Mouse (Mus musculus): ENCODE results near the gene Hils1. TPM values are rescaled to one million over a fixed set of nuclear protein-coding genes. Genes with fewer than 3 reads are reported as not detected.
"Not testable (repeated sequence)": the region's sequence is repeated elsewhere in the genome, so short reads cannot be mapped to it uniquely, and the experiment has no call there.

Gene Hils1
- total RNA-seq, 2 experiments from 2014 or later = not detected

- DNase-seq = no peak
Measured at GRCm38 (mm10) chr11:94955103-94955502, 12.3 kb upstream of the Hils1 start.

- DNase-seq = no peak
Measured at GRCm38 (mm10) chr11:94957693-94958064, 9.7 kb upstream of the Hils1 start.

GRCm38 (mm10) chr11:94958065-94958858, 9.1 kb upstream of the Hils1 start:
- DNase-seq = peak in 1 of 2 experiments; percentile 59

- no peak for DNase-seq
Measured at GRCm38 (mm10) chr11:94962534-94963101, 4.8 kb upstream of the Hils1 start.

DNA sequence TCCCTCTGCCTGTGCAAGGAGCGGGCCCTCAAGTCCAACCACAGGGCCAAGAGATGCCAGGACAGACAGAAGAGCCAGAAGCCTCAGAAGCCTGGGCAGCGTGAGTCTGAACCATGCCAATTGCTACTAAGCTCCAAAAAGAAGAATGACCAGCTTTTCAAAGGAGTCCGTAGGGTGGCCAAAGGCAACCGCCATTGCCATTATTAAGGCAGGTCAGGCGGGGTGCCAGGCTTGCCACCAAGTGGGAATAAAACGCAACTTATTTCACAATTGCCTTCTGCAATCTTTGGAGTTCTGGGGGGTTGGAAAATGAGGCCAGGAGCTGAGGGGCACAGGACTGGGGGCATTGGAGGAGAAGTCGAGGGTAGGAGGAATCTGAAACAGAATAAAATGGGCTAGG, 794 bp downstream of the Hils1 start:
- DNase-seq = no peak

DNA sequence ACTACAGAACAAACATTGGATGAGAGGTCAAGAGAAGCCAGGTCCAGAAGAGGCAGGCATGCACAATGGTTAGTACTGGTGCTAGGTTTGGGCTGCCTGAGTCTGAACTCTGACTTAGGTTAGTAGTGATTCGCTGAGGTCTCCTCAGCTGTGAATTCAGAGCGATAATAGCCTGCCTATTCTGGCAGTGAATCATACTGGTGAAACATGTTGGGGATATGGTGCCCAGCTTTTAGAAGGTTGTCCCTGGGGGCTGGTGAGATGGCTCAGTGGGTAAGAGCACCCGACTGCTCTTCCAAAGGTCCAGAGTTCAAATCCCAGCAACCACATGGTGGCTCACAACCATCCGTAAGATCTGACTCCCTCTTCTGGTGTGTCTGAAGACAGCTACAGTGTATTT, 2.3 kb downstream of the Hils1 start:
- not testable (repeated sequence) for DNase-seq

DNA sequence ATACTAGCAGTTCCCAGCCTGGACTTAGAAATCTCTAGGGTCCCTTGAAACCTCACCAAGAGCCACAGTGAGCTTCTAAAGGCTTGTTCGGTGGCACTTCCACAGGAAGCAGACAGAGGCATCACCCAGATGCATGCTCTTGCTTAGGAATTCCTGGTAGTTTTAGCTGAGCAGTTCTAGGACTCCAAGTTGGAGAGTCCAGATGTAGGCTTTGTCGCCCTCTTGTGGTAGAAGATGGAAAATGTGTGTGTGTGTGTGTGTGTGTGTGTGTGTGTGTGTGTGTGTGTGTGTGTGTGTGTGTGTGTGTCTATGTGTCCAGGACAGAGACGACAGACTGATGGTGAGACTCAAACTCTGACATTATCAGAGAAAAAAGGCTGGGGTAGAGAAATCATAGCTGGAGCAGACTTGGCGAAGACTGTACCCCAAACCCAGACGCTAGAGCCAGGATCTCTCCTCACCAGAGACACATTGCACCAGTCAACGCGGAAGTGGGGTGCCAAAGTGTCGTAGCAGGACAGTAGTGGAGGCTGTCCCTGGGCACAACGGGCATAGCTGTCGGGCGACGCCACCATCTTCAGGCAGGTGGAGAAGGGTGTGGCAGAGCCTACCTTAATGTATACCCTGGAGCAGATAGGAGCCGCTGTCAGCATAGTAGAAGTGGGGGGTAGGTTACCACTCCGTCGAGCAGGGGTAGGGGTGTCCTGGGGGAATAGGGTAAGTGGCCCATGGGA, 3.0 kb downstream of the Hils1 start:
- DNase-seq = peak; percentile 50 to 67

- no peak for DNase-seq
Measured at GRCm38 (mm10) chr11:94971895-94972615, 4.7 kb downstream of the Hils1 start.

DNA sequence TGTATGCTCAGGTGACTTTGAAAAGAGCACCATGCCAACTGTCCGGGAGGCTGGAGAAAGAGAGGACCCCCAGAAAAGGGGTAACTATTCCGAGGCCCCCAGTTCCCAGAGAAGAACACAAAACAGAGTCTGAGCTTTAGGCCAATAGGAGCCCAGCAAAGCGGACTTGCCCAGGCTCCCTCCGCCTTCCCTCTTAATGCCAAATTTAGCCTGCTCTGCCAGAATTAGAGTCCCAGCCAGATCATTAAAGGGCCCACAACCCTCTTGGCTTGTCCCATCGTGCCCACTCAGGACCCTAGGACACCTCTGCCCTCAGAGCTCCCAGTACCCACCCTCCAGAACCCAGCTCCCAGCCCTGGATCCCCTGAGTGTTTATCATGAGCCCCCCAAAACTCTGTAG, 5.5 kb downstream of the Hils1 start:
- no peak for DNase-seq

- no peak for DNase-seq
Measured at GRCm38 (mm10) chr11:94973313-94973712, 5.9 kb downstream of the Hils1 start.

DNA sequence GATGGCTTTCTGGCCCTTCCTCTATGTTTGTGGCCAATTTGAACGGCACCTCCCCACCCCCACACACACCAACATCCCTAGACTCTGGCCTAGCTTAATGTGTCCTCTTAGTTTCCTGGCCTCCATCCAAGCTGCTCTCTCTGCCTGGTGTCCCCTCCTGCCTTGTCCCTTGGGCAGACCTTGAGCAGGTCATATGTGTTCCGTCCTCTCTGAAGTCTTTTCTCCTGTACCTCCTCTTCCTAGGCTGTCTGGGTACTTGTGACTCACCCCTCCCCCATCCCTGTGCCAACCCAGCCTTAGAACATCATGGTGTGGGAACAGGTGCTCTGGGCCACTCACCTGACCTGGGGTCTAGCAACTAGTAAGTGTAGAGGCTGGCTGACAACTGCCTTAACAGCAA, 7.6 kb downstream of the Hils1 start:
- DNase-seq = no peak

DNA sequence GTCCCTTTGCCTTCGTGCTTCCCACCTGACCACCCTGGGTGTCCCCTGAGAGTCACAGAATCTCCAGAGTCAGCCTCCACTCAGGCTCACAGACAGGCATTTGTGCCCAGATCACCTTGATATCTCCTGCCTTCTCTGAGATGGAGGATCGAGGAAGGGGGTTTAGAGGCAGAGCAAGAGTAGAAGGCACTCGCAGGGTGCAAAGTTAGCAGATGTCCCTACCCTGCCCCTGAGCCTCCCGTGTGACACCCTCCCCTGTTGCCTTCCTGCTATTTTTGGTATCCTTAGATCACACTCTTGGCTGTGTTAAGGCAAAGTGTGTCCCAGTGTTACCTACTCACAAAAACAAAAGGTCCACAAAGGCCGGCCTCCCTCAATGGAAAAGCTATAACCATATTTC, 8.8 kb downstream of the Hils1 start, which contains the start of gene Sgca:
Sgca (minus strand) TSS at position 129 of the 400 bp plus-strand sequence.
- no peak for DNase-seq

DNA sequence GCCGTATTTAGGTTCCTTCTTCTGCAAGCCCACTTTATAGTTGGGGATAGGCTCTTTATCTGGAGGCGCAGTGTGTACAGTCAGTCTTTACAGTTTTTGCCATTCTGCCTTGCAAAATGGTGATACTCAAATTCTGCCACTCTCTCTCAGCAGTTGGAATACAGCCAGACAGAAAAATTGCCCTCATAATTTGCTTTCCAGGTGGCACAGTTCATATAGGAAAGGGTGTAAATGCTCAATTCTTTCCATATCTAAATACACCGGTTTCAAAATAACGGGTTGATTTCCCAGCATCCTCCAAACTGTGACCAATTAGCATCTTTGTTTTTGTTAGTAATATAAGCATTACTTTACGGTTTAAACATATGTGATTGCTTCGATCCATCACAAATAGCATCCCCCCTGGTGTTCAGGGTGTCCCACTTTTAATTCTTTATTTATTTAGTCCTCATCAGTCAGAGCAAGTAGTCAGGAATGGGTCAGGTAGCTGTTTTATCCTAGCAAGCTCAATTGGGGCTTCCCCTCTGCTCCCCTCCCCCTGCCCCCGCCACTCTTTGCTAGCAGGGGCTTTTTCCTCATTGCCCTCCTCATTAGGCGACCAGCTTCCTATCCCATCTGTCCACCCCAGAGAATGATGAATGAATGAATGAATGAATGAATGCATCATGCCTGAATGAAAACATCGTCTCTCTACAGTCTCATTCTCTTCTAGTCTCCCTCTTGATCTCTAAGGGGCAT, 11.0 kb downstream of the Hils1 start:
- DNase-seq = no peak

GRCm38 (mm10) chr11:94978947-94979346, 11.6 kb downstream of the Hils1 start:
- DNase-seq = peak; percentile 98 to 99

GRCm38 (mm10) chr11:94979462-94980179, 12.2 kb downstream of the Hils1 start:
- DNase-seq = no peak

DNA sequence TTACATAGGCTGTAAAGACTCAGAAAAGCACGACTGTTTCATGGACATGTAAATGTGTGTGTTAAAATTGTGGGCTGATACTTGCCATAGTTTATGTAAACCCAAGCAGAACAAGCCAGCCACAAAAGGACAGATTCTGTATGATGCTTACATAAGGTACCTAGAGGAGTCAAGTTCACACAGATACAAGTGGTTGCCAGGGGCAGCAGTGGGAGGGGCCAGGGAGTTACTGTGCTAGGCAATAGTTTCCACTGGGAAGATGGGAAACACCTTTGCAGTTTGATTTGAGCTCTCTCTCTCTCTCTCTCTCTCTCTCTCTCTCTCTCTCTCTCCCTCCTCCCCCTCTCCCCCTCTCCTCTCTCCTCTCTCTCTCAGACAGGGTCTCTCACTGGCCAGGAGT, 17.7 kb downstream of the Hils1 start:
- DNase-seq = no peak

GRCm38 (mm10) chr11:94985822-94986221, 18.4 kb downstream of the Hils1 start:
- no peak for DNase-seq

DNA sequence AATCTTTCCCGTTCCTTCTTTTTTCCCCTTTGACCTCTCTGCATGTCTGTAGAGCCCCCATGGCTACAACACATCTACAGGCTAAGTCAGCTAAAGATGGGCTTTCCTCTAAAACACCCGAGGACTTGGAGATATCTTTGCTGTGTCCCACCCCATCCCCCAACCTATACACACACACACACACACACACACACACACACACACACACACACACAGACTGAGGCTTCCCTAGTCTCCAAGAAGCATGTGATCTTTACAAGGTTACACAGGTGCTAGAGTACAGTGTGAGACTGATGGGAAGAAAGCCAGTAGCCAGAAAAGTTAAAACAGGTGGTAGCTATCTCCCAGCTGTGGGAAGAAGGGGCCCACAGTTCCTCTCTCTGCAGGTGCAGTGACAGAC, 19.0 kb downstream of the Hils1 start:
- no peak for DNase-seq

GRCm38 (mm10) chr11:94987341-94987740, 19.9 kb downstream of the Hils1 start:
- DNase-seq = no peak

- no peak for DNase-seq
Measured at GRCm38 (mm10) chr11:94987851-94988250, 20.5 kb downstream of the Hils1 start.
